Mouse (Mus musculus): ENCODE results near the gene Cmya5. TPM values are rescaled to one million over a fixed set of nuclear protein-coding genes. Genes with fewer than 3 reads are reported as not detected.

Cmya5 gene
- polyA plus RNA-seq, 1 experiment from 2014 or later, result 0.36 TPM

GRCm38 (mm10) chr13:93058551-93059011 lies 85.9 kb downstream of the Cmya5 start:
- Histone ChIP-seq H3K4me1 (replicated peaks; ENCODE audit: control insufficient read depth, insufficient read depth, low read length) (no peaks in the 10 kb centered on the region), H3K4me3 (ENCODE audit: low read length) (no peak overlapping the region), H3K27ac (ENCODE audit: low read length) (no peak overlapping the region), H3K36me3 (ENCODE audit: control insufficient read depth, insufficient read depth, low read length) (no peaks in the 10 kb centered on the region), H3K9me3 (ENCODE audit: control insufficient read depth, low read length) (no peaks in the 10 kb centered on the region), H3K27me3 (ENCODE audit: control insufficient read depth, insufficient read depth, low read depth, low read length) (no peaks in the 10 kb centered on the region), H3K4me2 (ENCODE audit: low read depth, low read length) (no peak overlapping the region), H3K9ac (ENCODE audit: low read length) (no peak overlapping the region)
- WGBS, result 62% methylated on average over 5 of the region's 5 CpGs
- ATAC-seq (ENCODE audit: low read depth), result no peak

GRCm38 (mm10) chr13:93057492-93058260 lies 86.8 kb downstream of the Cmya5 start:
- Histone ChIP-seq H3K27me3 (ENCODE audit: control insufficient read depth, insufficient read depth, low read depth, low read length) (no peaks in the 10 kb centered on the region), H3K4me1 (replicated peaks; ENCODE audit: control insufficient read depth, insufficient read depth, low read length) (no peaks in the 10 kb centered on the region), H3K4me3 (ENCODE audit: low read length) (no peak overlapping the region), H3K9ac (ENCODE audit: low read length) (no peak overlapping the region), H3K36me3 (ENCODE audit: control insufficient read depth, insufficient read depth, low read length) (no peaks in the 10 kb centered on the region), H3K27ac (ENCODE audit: low read length) (no peak overlapping the region), H3K9me3 (ENCODE audit: control insufficient read depth, low read length) (no peaks in the 10 kb centered on the region), H3K4me2 (ENCODE audit: low read depth, low read length) (no peak overlapping the region)
- 80% methylated on average over 7 of the region's 7 CpGs for WGBS
- no peak for ATAC-seq (ENCODE audit: low read depth)

- WGBS, result 61% methylated on average over 1 of the region's 1 CpGs
- no peak for ATAC-seq (ENCODE audit: low read depth)
Observed at GRCm38 (mm10) chr13:93056091-93056490, 88.4 kb downstream of the Cmya5 start.

GRCm38 (mm10) chr13:93051483-93051882 lies 93.0 kb downstream of the Cmya5 start:
- ATAC-seq (ENCODE audit: low read depth), result no peak
- Histone ChIP-seq H3K27ac (ENCODE audit: low read length) (no peak overlapping the region), H3K4me2 (ENCODE audit: low read depth, low read length) (no peak overlapping the region), H3K36me3 (ENCODE audit: control insufficient read depth, insufficient read depth, low read length) (no peaks in the 10 kb centered on the region), H3K9me3 (ENCODE audit: control insufficient read depth, low read length) (no peaks in the 10 kb centered on the region), H3K27me3 (ENCODE audit: control insufficient read depth, insufficient read depth, low read depth, low read length) (no peaks in the 10 kb centered on the region), H3K4me1 (replicated peaks; ENCODE audit: control insufficient read depth, insufficient read depth, low read length) (no peaks in the 10 kb centered on the region), H3K4me3 (ENCODE audit: low read length) (no peak overlapping the region), H3K9ac (ENCODE audit: low read length) (no peak overlapping the region)
- 69% methylated on average over 5 of the region's 5 CpGs for WGBS

More at GRCm38 (mm10) chr13:93056091-93056490, 88.4 kb downstream of the Cmya5 start:
- no peak overlapping the region for H3K4me3 ChIP-seq (ENCODE audit: low read length)
- H3K9me3 ChIP-seq (ENCODE audit: control insufficient read depth, low read length), result no peaks in the 10 kb centered on the region
- H3K36me3 ChIP-seq (ENCODE audit: control insufficient read depth, insufficient read depth, low read length), result no peaks in the 10 kb centered on the region
- no peaks in the 10 kb centered on the region for H3K27me3 ChIP-seq (ENCODE audit: control insufficient read depth, insufficient read depth, low read depth, low read length)
- H3K27ac ChIP-seq (ENCODE audit: low read length), result no peak overlapping the region
- H3K4me2 ChIP-seq (ENCODE audit: low read depth, low read length), result no peak overlapping the region
- H3K9ac ChIP-seq (ENCODE audit: low read length), result no peak overlapping the region
- no peaks in the 10 kb centered on the region for H3K4me1 ChIP-seq (replicated peaks; ENCODE audit: control insufficient read depth, insufficient read depth, low read length)

- H3K4me1 ChIP-seq (replicated peaks; ENCODE audit: control insufficient read depth, insufficient read depth, low read length), result peaks cover 2% of the 10 kb centered on the region; the same call in 1 of the 2 replicates
- H3K4me3 ChIP-seq (ENCODE audit: low read length), result no peak overlapping the region
- H3K9ac ChIP-seq (ENCODE audit: low read length), result no peak overlapping the region
- H3K36me3 ChIP-seq (ENCODE audit: control insufficient read depth, insufficient read depth, low read length), result no peaks in the 10 kb centered on the region
- ATAC-seq (ENCODE audit: low read depth), result no peak
- WGBS, result 61% methylated on average over 9 of the region's 9 CpGs
- no peak overlapping the region for H3K4me2 ChIP-seq (ENCODE audit: low read depth, low read length)
- no peak overlapping the region for H3K27ac ChIP-seq (ENCODE audit: low read length)
- H3K9me3 ChIP-seq (ENCODE audit: control insufficient read depth, low read length), result no peaks in the 10 kb centered on the region
- H3K27me3 ChIP-seq (ENCODE audit: control insufficient read depth, insufficient read depth, low read depth, low read length), result no peaks in the 10 kb centered on the region
Observed at GRCm38 (mm10) chr13:93041021-93041420, 103.5 kb downstream of the Cmya5 start.

GRCm38 (mm10) chr13:93036218-93036617 lies 108.3 kb downstream of the Cmya5 start:
- no peak overlapping the region for H3K27ac ChIP-seq (ENCODE audit: low read length)
- peaks cover 2% of the 10 kb centered on the region; the same call in 1 of the 2 replicates for H3K4me1 ChIP-seq (replicated peaks; ENCODE audit: control insufficient read depth, insufficient read depth, low read length)
- WGBS, result 55% methylated on average over 4 of the region's 4 CpGs
- H3K4me2 ChIP-seq (ENCODE audit: low read depth, low read length), result no peak overlapping the region
- H3K36me3 ChIP-seq (ENCODE audit: control insufficient read depth, insufficient read depth, low read length), result no peaks in the 10 kb centered on the region
- H3K9me3 ChIP-seq (ENCODE audit: control insufficient read depth, low read length), result no peaks in the 10 kb centered on the region
- ATAC-seq (ENCODE audit: low read depth), result no peak
- no peak overlapping the region for H3K4me3 ChIP-seq (ENCODE audit: low read length)
- H3K9ac ChIP-seq (ENCODE audit: low read length), result no peak overlapping the region
- no peaks in the 10 kb centered on the region for H3K27me3 ChIP-seq (ENCODE audit: control insufficient read depth, insufficient read depth, low read depth, low read length)

- no peak overlapping the region for H3K9ac ChIP-seq (ENCODE audit: low read length)
- H3K27me3 ChIP-seq (ENCODE audit: control insufficient read depth, insufficient read depth, low read depth, low read length), result no peaks in the 10 kb centered on the region
- no peak overlapping the region for H3K4me3 ChIP-seq (ENCODE audit: low read length)
- H3K9me3 ChIP-seq (ENCODE audit: control insufficient read depth, low read length), result no peaks in the 10 kb centered on the region
- H3K4me2 ChIP-seq (ENCODE audit: low read depth, low read length), result no peak overlapping the region
- no peak for ATAC-seq (ENCODE audit: low read depth)
- WGBS, result 82% methylated on average over 4 of the region's 4 CpGs
- no peaks in the 10 kb centered on the region for H3K36me3 ChIP-seq (ENCODE audit: control insufficient read depth, insufficient read depth, low read length)
- H3K27ac ChIP-seq (ENCODE audit: low read length), result no peak overlapping the region
- H3K4me1 ChIP-seq (replicated peaks; ENCODE audit: control insufficient read depth, insufficient read depth, low read length), result 0 out of 2 replicates have a peak, but pooled peaks cover 2% of the 10 kb centered on the region
Observed at GRCm38 (mm10) chr13:93029337-93029736, 115.2 kb downstream of the Cmya5 start.

- no peak overlapping the region for H3K27ac ChIP-seq (ENCODE audit: low read length)
- H3K9me3 ChIP-seq (ENCODE audit: control insufficient read depth, low read length), result no peaks in the 10 kb centered on the region
- H3K4me1 ChIP-seq (replicated peaks; ENCODE audit: control insufficient read depth, insufficient read depth, low read length), result 0 out of 2 replicates have a peak, but pooled peaks cover 2% of the 10 kb centered on the region
- H3K36me3 ChIP-seq (ENCODE audit: control insufficient read depth, insufficient read depth, low read length), result no peaks in the 10 kb centered on the region
- peak; percentile 67; the same call in 1 of the 2 replicates for ATAC-seq (ENCODE audit: low read depth)
- H3K4me3 ChIP-seq (ENCODE audit: low read length), result no peak overlapping the region
- H3K27me3 ChIP-seq (ENCODE audit: control insufficient read depth, insufficient read depth, low read depth, low read length), result no peaks in the 10 kb centered on the region
- H3K9ac ChIP-seq (ENCODE audit: low read length), result no peak overlapping the region
- H3K4me2 ChIP-seq (ENCODE audit: low read depth, low read length), result no peak overlapping the region
- 34% methylated on average over 2 of the region's 2 CpGs for WGBS
Observed at GRCm38 (mm10) chr13:93024837-93025236, 119.7 kb downstream of the Cmya5 start.

GRCm38 (mm10) chr13:93022158-93022557 lies 122.4 kb downstream of the Cmya5 start:
- H3K9me3 ChIP-seq (ENCODE audit: control insufficient read depth, low read length), result no peaks in the 10 kb centered on the region
- no peak for ATAC-seq (ENCODE audit: low read depth)

More at GRCm38 (mm10) chr13:93022158-93022557, 122.4 kb downstream of the Cmya5 start:
- Histone ChIP-seq H3K4me2 (ENCODE audit: low read depth, low read length) (no peak overlapping the region), H3K4me1 (replicated peaks; ENCODE audit: control insufficient read depth, insufficient read depth, low read length) (0 out of 2 replicates have a peak, but pooled peaks cover 2% of the 10 kb centered on the region), H3K27me3 (ENCODE audit: control insufficient read depth, insufficient read depth, low read depth, low read length) (no peaks in the 10 kb centered on the region), H3K36me3 (ENCODE audit: control insufficient read depth, insufficient read depth, low read length) (no peaks in the 10 kb centered on the region), H3K9ac (ENCODE audit: low read length) (no peak overlapping the region), H3K27ac (ENCODE audit: low read length) (no peak overlapping the region), H3K4me3 (ENCODE audit: low read length) (no peak overlapping the region)
- 3% methylated on average over 1 of the region's 1 CpGs for WGBS
